Mouse (Mus musculus): ENCODE results near the gene Actl6a. TPM values are rescaled to one million over a fixed set of nuclear protein-coding genes. Genes with fewer than 3 reads are reported as not detected.
"Not testable (repeated sequence)": the region's sequence is repeated elsewhere in the genome, so short reads cannot be mapped to it uniquely, and the experiment has no call there.

Actl6a gene
- total RNA-seq, 2 experiments from 2014 or later = 132 to 139 TPM

- no peak for ATAC-seq (replicated peaks; ENCODE audit: low FRiP score, low TSS enrichment, poor library complexity, severe bottlenecking)
Observed at GRCm38 (mm10) chr3:32738549-32738948, 32.5 kb downstream of the Actl6a start.

GRCm38 (mm10) chr3:32742276-32742780 lies 36.2 kb downstream of the Actl6a start:
- no peak for ATAC-seq (replicated peaks; ENCODE audit: low FRiP score, low TSS enrichment, poor library complexity, severe bottlenecking)

GRCm38 (mm10) chr3:32745001-32745400 lies 38.9 kb downstream of the Actl6a start:
- no peak for ATAC-seq (replicated peaks; ENCODE audit: low FRiP score, low TSS enrichment, poor library complexity, severe bottlenecking)

- ATAC-seq (replicated peaks; ENCODE audit: low FRiP score, low TSS enrichment, poor library complexity, severe bottlenecking) = not testable (repeated sequence)
Observed at GRCm38 (mm10) chr3:32745426-32745825, 39.3 kb downstream of the Actl6a start.

- ATAC-seq (replicated peaks; ENCODE audit: low FRiP score, low TSS enrichment, poor library complexity, severe bottlenecking) = no peak
Observed at GRCm38 (mm10) chr3:32748384-32748783, 42.3 kb downstream of the Actl6a start.

GRCm38 (mm10) chr3:32749820-32750579 lies 43.9 kb downstream of the Actl6a start:
- no peak for ATAC-seq (replicated peaks; ENCODE audit: low FRiP score, low TSS enrichment, poor library complexity, severe bottlenecking)

GRCm38 (mm10) chr3:32754384-32754915 lies 48.4 kb downstream of the Actl6a start:
- no peak for ATAC-seq (replicated peaks; ENCODE audit: low FRiP score, low TSS enrichment, poor library complexity, severe bottlenecking)

- no peak for ATAC-seq (replicated peaks; ENCODE audit: low FRiP score, low TSS enrichment, poor library complexity, severe bottlenecking)
Observed at GRCm38 (mm10) chr3:32759212-32759611, 53.1 kb downstream of the Actl6a start.

- ATAC-seq (replicated peaks; ENCODE audit: low FRiP score, low TSS enrichment, poor library complexity, severe bottlenecking) = no peak
Observed at GRCm38 (mm10) chr3:32762962-32763361, 56.9 kb downstream of the Actl6a start.

GRCm38 (mm10) chr3:32763902-32764301 lies 57.8 kb downstream of the Actl6a start:
- no peak for ATAC-seq (replicated peaks; ENCODE audit: low FRiP score, low TSS enrichment, poor library complexity, severe bottlenecking)

- no peak for ATAC-seq (replicated peaks; ENCODE audit: low FRiP score, low TSS enrichment, poor library complexity, severe bottlenecking)
Observed at GRCm38 (mm10) chr3:32770781-32771180, 64.7 kb downstream of the Actl6a start.

Other genes starting within 250 kb of the Actl6a start
- gene Kcnmb3, start 214.1 kb upstream of the Actl6a start, total RNA-seq (2014; fragmentation: Nextera tagmentation) = not detected in 2 replicates
- not detected in 2 replicates for gene Kcnmb3, start 214.1 kb upstream of the Actl6a start, total RNA-seq (2017)
- gene Zfp639, start 196.0 kb upstream of the Actl6a start, total RNA-seq (2014; fragmentation: Nextera tagmentation) = 90.2 and 120 TPM in 2 replicates
- gene Zfp639, start 196.0 kb upstream of the Actl6a start, total RNA-seq (2017) = 76.0 and 95.7 TPM in 2 replicates
- 35.6 and 84.0 TPM in 2 replicates for gene Mfn1, start 176.8 kb upstream of the Actl6a start, total RNA-seq (2014; fragmentation: Nextera tagmentation)
- gene Mfn1, start 176.8 kb upstream of the Actl6a start, total RNA-seq (2017) = 55.0 and 79.6 TPM in 2 replicates
- gene Gnb4, start 89.7 kb upstream of the Actl6a start, total RNA-seq (2014; fragmentation: Nextera tagmentation) = 33.0 and 42.2 TPM in 2 replicates
- 31.4 and 57.6 TPM in 2 replicates for gene Gnb4, start 89.7 kb upstream of the Actl6a start, total RNA-seq (2017)
- gene Ndufb5, start 30.7 kb downstream of the Actl6a start, total RNA-seq (2014; fragmentation: Nextera tagmentation) = 202 and 265 TPM in 2 replicates
- 147 and 148 TPM in 2 replicates for gene Ndufb5, start 30.7 kb downstream of the Actl6a start, total RNA-seq (2017)
- 47.7 and 54.8 TPM in 2 replicates for gene Mrpl47, start 31.3 kb downstream of the Actl6a start, total RNA-seq (2014; fragmentation: Nextera tagmentation)
- 42.8 and 44.4 TPM in 2 replicates for gene Mrpl47, start 31.3 kb downstream of the Actl6a start, total RNA-seq (2017)
- not detected in 2 replicates for gene Usp13, start 111.2 kb downstream of the Actl6a start, total RNA-seq (2014; fragmentation: Nextera tagmentation)
- not detected in 2 replicates for gene Usp13, start 111.2 kb downstream of the Actl6a start, total RNA-seq (2017)